Mouse (Mus musculus): ENCODE measurements around the gene Aspscr1. TPM values are rescaled to one million over a fixed set of nuclear protein-coding genes. Genes with fewer than 3 reads are reported as not detected.

Gene Aspscr1
- polyA plus RNA-seq, 1 experiment from 2014 or later: 171 TPM

DNA sequence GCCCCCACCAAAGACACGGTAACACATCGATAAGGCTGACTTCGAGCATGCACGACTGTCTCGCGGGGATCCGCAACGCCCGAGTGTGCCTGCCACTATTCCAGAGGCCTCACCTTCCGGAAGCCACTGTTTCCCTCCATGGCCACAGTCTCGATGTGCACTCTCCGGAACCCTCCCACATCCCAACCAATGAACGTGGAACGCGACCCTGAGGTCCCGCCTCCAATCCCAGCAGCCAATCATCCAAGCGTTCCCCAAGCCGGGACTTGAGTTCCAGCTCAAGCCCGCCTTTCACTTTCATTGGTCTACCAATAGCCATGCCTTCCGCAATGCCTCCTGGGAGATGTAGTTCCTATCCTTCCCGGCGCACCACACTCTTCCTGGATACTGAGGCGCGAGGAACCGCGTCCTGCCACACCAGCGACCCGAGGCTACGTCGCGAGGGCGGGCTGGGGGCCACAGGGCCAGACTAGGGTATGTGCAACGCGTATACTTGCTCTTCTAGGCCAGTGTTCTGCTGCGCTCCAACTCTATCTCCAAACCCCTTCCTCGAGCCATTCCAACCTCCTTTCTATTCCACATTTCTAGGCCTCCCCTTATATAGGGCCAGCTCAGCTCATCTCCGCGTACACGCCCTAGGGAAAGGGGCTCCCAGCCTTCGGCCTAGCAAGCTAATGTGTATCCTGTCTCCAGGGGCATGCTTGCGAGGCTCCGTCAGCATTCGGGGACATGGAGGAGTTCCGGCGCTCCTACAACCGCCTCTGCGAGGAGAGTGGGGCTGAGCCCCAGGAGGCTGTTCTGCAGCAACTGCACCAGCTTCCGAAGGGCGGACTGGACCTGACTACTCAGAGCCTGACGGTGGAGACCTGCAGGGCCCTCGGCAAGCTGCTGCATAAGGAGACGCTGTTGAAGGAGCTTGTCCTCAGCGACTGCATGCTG lies 41.1 kb downstream of the Aspscr1 start, which contains the start of the genes Cenpx and Lrrc45:
Gene Cenpx (minus strand): TSS at position 159 of the 939 bp plus-strand sequence.
Gene Lrrc45 (plus strand): TSS at position 346 of the 939 bp plus-strand sequence.
- peaks cover 67% of the 10 kb centered on the region for H3K36me3 ChIP-seq
- H3K4me3 ChIP-seq: peak within 1 kb of the TSS; percentile 70
- no peaks in the 10 kb centered on the region for H3K27me3 ChIP-seq (ENCODE audit: low read depth, poor library complexity, severe bottlenecking)
- WGBS: 4% methylated on average over 53 of the region's 53 CpGs
- DNase-seq (ENCODE audit: low spot score): peak; percentile 92
- H3K27ac ChIP-seq: peak within 1 kb of the TSS; percentile 81
- no peaks in the 10 kb centered on the region for H3K9me3 ChIP-seq (replicated peaks)
- peaks cover 63% of the 10 kb centered on the region for H3K4me1 ChIP-seq

DNA sequence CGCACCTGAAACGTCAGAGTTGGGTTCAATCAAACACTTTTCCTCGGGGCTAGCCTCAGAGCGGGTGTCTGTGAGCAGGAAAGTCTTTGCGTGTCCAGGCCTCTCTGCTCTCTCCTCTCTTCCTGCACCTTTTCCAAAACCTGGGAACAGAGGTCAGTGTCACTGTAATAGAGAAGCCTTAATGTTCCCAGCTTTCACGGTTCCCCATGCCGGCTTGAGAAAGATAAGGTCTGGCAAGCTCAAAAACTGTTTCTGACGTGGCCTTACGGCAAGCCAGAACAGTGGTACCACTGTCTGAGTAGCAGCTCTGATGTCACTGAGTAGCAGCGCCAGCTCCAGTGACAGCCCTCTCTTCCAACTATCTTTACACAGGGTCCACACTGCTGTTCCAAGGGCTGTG lies 41.8 kb downstream of the Aspscr1 start:
- H3K36me3 ChIP-seq: peaks cover 67% of the 10 kb centered on the region
- no peak for DNase-seq (ENCODE audit: low spot score)
- H3K9me3 ChIP-seq (replicated peaks): no peaks in the 10 kb centered on the region
- 64% methylated on average over 10 of the region's 10 CpGs for WGBS
- peak overlapping the region; percentile 81 for H3K27ac ChIP-seq
- H3K4me3 ChIP-seq: peak overlapping the region; percentile 70
- H3K4me1 ChIP-seq: peaks cover 59% of the 10 kb centered on the region
- H3K27me3 ChIP-seq (ENCODE audit: low read depth, poor library complexity, severe bottlenecking): no peaks in the 10 kb centered on the region

DNA sequence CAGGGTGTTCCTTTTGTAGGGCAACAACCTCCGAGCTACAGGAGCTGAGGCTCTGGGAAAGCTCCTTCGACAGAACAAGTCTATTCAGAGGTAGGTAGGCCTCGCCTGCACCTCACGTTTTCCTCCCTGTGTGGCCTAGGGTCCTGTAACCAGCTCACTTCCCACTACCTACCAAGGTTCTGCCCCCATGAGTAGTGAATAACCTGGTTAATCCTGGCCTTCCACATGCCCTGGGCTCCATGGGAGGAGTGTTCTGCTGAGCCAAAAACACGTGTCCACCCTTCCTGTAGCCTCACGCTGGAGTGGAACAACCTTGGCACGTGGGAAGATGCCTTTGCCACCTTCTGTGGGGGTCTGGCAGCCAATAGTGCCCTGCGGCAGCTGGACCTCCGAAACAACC lies 42.4 kb downstream of the Aspscr1 start:
- DNase-seq (ENCODE audit: low spot score): no peak
- Histone ChIP-seq H3K4me3 (peak overlapping the region; percentile 70), H3K4me1 (peaks cover 59% of the 10 kb centered on the region), H3K27me3 (ENCODE audit: low read depth, poor library complexity, severe bottlenecking) (peaks cover 4% of the 10 kb centered on the region; the same call in 1 of the 2 replicates), H3K27ac (no peak overlapping the region; the same call in 1 of the 2 replicates), H3K36me3 (peaks cover 67% of the 10 kb centered on the region), H3K9me3 (replicated peaks) (no peaks in the 10 kb centered on the region)
- 90% methylated on average over 9 of the region's 9 CpGs for WGBS

- DNase-seq (ENCODE audit: low spot score): no peak
- no peak overlapping the region for H3K27ac ChIP-seq
- no peak overlapping the region for H3K4me3 ChIP-seq
- WGBS: 92% methylated on average over 9 of the region's 9 CpGs
- peaks cover 36% of the 10 kb centered on the region for H3K27me3 ChIP-seq (ENCODE audit: low read depth, poor library complexity, severe bottlenecking)
- peaks cover 57% of the 10 kb centered on the region for H3K36me3 ChIP-seq
- no peaks in the 10 kb centered on the region for H3K9me3 ChIP-seq (replicated peaks)
- peaks cover 45% of the 10 kb centered on the region for H3K4me1 ChIP-seq
Observed at GRCm38 (mm10) chr11:120719242-120719641, 46.5 kb downstream of the Aspscr1 start.

- Histone ChIP-seq H3K4me1 (peaks cover 39% of the 10 kb centered on the region), H3K4me3 (peak overlapping the region; percentile 75; the same call in 1 of the 2 replicates), H3K9me3 (replicated peaks) (no peaks in the 10 kb centered on the region), H3K36me3 (peaks cover 54% of the 10 kb centered on the region), H3K27me3 (ENCODE audit: low read depth, poor library complexity, severe bottlenecking) (peaks cover 38% of the 10 kb centered on the region), H3K27ac (no peak overlapping the region)
- 88% methylated on average over 13 of the region's 13 CpGs for WGBS
- no peak for DNase-seq (ENCODE audit: low spot score)
Observed at GRCm38 (mm10) chr11:120719841-120720376, 47.1 kb downstream of the Aspscr1 start.

DNA sequence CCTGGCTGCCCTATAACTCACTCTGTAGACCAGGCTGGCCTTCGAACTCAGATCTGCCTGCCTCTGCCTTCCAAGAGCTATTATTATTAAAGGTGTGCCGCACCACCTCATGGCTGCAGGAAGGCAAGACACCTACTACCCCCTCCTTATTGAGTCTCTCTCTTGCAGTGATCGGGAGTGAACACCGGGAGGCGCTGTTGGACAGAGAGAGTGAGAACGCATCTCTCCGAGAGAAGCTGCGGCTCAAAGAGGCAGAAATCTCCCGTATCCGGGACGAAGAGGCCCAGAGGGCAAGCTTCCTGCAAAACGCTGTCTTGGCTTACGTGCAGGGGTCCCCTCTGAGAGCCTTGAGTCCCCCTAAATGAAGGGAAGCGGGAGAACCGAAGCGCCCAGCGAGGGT lies 47.7 kb downstream of the Aspscr1 start:
- Histone ChIP-seq H3K36me3 (peaks cover 49% of the 10 kb centered on the region), H3K4me1 (peaks cover 33% of the 10 kb centered on the region), H3K27ac (0 out of 2 replicates have a peak overlapping the region, but pooled peaks have one; percentile 74), H3K4me3 (peak overlapping the region; percentile 75), H3K27me3 (ENCODE audit: low read depth, poor library complexity, severe bottlenecking) (peaks cover 43% of the 10 kb centered on the region), H3K9me3 (replicated peaks) (no peaks in the 10 kb centered on the region)
- WGBS: 11% methylated on average over 17 of the region's 17 CpGs
- DNase-seq (ENCODE audit: low spot score): peak; percentile 94

DNA sequence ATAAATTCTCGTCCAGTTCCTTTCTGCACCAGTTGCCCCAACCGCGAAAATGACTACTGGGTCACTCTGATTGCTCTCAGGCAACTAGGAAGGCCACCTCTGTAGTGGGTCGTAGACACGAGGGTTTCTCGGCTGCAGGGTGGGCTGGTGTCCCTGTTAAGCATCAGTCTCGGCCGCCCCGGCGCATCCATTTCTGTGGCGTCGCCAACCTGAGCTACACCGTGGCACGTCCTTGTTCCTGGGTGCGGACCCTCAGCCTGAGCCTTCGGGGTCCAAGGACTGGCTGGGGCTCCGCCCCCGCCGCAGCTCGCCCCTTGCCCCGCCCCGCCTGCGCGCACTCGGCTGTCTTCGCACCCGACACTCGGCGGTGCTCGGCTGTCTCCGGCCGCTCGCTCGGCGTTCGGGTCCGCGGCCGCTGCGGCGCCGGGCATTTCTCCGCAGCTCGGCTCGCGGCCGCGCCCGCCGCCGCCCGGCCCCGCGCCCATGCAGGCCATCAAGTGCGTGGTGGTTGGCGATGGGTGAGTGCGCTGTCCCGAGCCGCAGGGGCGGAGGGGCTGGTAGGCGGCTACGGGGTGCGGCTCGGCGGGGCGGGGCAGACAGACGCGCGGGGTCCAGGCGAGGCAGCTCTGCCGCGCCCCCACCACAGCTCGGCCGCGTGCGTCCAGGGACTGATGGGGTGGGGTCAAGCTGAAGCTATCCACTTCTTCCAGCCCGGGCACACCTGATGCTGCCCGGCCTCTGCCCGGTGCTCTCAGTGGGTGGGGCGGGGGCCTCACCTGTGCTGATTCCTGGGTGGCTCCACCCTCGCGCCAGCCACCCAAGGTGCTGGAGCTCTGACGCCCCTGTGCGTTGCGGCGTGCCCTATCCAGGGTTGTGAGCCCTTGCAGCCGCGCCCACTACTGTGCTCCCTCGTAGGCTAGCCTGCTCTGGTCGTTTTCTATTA lies 48.6 kb downstream of the Aspscr1 start, which contains the start of gene Rac3:
Gene Rac3 (plus strand): TSS at position 347 of the 943 bp plus-strand sequence.
- 1% methylated on average over 86 of the region's 90 CpGs for WGBS
- Histone ChIP-seq H3K4me1 (peaks cover 36% of the 10 kb centered on the region), H3K36me3 (peaks cover 41% of the 10 kb centered on the region), H3K27ac (peak within 1 kb of the TSS; percentile 74), H3K4me3 (peak within 1 kb of the TSS; percentile 75), H3K9me3 (replicated peaks) (no peaks in the 10 kb centered on the region), H3K27me3 (ENCODE audit: low read depth, poor library complexity, severe bottlenecking) (peaks cover 53% of the 10 kb centered on the region)
- peak; percentile 83 for DNase-seq (ENCODE audit: low spot score)

- peaks cover 36% of the 10 kb centered on the region for H3K36me3 ChIP-seq
- H3K27ac ChIP-seq: peak overlapping the region; percentile 74
- peaks cover 55% of the 10 kb centered on the region for H3K27me3 ChIP-seq (ENCODE audit: low read depth, poor library complexity, severe bottlenecking)
- 20% methylated on average over 21 of the region's 21 CpGs for WGBS
- DNase-seq (ENCODE audit: low spot score): no peak
- no peaks in the 10 kb centered on the region for H3K9me3 ChIP-seq (replicated peaks)
- peaks cover 43% of the 10 kb centered on the region for H3K4me1 ChIP-seq
- H3K4me3 ChIP-seq: peak overlapping the region; percentile 75
Observed at GRCm38 (mm10) chr11:120722067-120722630, 49.4 kb downstream of the Aspscr1 start.

DNA sequence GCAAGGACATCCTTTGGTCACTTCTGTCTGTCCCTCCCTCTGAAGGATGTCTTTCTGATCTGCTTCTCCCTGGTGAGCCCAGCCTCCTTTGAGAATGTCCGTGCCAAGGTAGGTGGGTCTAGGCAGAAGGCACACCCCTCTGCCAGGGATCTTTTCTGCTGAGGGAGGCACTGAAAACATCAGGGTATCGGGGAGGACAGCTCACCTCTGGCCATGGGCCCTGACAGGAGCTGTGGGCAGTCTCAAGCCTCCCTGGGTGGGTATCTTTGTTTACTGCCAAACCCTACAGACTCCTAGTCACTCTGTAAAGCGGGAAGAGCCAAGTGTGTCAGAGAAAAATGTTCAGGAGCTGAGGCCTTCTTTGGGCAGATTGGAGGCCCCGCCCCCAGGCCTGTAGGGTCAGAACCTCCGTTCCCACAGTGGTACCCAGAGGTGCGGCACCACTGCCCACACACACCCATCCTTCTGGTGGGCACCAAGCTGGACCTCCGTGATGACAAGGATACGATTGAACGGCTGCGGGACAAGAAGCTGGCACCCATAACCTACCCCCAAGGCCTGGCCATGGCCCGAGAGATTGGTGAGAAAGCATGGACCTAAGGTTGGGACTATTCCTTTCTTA lies 50.1 kb downstream of the Aspscr1 start:
- Histone ChIP-seq H3K4me3 (0 out of 2 replicates have a peak overlapping the region, but pooled peaks have one; percentile 1), H3K4me1 (peaks cover 46% of the 10 kb centered on the region), H3K36me3 (peaks cover 29% of the 10 kb centered on the region), H3K27me3 (ENCODE audit: low read depth, poor library complexity, severe bottlenecking) (peaks cover 55% of the 10 kb centered on the region), H3K27ac (no peak overlapping the region), H3K9me3 (replicated peaks) (no peaks in the 10 kb centered on the region)
- 89% methylated on average over 11 of the region's 11 CpGs for WGBS
- DNase-seq (ENCODE audit: low spot score): no peak

DNA sequence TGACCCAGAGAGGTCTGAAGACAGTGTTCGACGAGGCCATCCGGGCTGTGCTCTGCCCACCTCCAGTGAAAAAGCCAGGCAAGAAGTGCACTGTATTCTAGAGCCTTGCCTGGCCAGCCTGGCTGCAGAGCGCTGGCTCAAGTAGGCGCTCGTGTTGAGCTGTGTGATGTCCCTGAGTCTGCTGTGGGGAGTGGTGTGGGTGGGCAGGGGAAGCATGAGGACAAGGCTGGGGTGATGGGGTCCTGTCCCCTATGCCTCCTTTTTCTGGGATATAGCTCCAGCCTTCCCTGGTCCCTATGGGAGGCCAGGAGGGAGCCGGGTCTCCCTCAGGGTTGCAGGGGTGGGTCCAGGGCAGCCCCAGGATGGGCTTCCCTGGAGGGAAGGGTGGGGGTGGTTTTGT lies 50.7 kb downstream of the Aspscr1 start:
- peaks cover 22% of the 10 kb centered on the region for H3K36me3 ChIP-seq
- peaks cover 58% of the 10 kb centered on the region for H3K27me3 ChIP-seq (ENCODE audit: low read depth, poor library complexity, severe bottlenecking)
- no peak overlapping the region for H3K4me3 ChIP-seq
- peaks cover 46% of the 10 kb centered on the region for H3K4me1 ChIP-seq
- DNase-seq (ENCODE audit: low spot score): no peak
- WGBS: 88% methylated on average over 7 of the region's 7 CpGs
- no peak overlapping the region for H3K27ac ChIP-seq
- H3K9me3 ChIP-seq (replicated peaks): no peaks in the 10 kb centered on the region

GRCm38 (mm10) chr11:120726243-120727168 lies 53.7 kb downstream of the Aspscr1 start:
- H3K9me3 ChIP-seq (replicated peaks): no peaks in the 10 kb centered on the region
- H3K4me1 ChIP-seq: peaks cover 35% of the 10 kb centered on the region
- H3K36me3 ChIP-seq: peaks cover 3% of the 10 kb centered on the region
- no peak for DNase-seq (ENCODE audit: low spot score)
- H3K27ac ChIP-seq: peak overlapping the region; percentile 46; the same call in 1 of the 2 replicates
- H3K4me3 ChIP-seq: peak overlapping the region; percentile 66
- H3K27me3 ChIP-seq (ENCODE audit: low read depth, poor library complexity, severe bottlenecking): peaks cover 58% of the 10 kb centered on the region
- 19% methylated on average over 34 of the region's 36 CpGs for WGBS
